Mouse (Mus musculus) kidney, adult 8-10 months (tissue): ENCODE measurements at regions not wholly inside any gene's neighbourhood (a gene's known extent, or its start where the extent isn't known, plus 50 kb on each side); places are given as distances from the start of the nearest gene placed in this dataset.

Source experiments
- DNase-seq, 2 experiments: peaks; one replicate each; pipeline ENCODE4 v3.0.0; 2022

DNA sequence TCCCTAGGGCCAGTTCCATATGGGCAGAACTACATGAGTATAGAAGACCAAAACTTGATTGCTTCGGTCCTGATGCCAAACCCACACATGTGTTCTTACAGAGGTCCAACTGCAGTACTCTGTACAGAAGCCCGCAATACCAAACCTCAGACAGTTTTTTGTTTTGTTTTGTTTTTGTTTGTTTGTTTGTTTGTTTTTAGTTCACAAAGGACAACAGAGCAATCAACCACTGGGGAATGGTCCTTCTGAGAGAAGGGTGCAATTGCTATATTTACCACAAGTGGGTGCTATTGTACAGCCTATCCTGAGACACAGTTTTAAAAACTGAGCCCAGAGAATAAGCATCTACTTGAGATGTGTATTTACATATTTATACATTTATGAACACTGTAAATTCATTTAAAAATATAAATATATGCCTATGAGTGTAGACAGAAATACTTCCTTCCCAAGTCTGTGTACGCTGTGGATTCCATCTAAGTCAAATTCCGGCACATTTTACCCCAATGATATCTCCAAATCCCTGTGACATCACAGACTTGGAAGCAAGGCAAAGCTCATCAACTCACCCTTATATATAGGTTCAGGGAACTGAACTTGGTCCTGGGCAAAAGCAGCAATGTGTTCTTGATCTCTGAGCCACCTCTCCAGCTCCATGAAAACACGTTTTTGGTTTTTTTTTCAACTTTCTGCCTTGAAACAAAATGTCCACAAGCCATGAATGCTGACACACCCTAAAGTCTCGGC, 101.3 kb upstream of the A26c2 start:
- DNase-seq, result no peak

DNA sequence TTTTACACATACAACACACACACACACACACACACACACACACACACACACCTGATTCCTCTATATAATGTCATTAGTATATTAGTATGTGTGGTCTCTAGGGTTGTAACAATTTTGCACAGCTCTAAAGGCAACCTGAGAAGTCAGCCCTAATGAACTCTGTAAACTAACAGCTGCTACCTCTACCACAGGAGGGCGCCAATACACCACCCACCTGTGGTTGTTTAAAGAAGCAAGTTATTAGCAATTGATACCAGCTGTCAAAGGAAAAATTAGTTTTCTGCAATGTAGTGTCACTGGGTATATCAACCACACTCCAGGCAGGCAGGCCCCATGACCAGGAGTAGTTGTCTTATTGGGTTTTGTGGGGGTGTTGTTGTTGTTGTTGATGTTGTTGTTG, 98.8 kb upstream of the A26c2 start:
- DNase-seq, result peak in 1 of 2 experiments; percentile 45

GRCm38 (mm10) chr7:62894337-62894736, 70.9 kb upstream of the A26c2 start:
- DNase-seq, result no peak

DNA sequence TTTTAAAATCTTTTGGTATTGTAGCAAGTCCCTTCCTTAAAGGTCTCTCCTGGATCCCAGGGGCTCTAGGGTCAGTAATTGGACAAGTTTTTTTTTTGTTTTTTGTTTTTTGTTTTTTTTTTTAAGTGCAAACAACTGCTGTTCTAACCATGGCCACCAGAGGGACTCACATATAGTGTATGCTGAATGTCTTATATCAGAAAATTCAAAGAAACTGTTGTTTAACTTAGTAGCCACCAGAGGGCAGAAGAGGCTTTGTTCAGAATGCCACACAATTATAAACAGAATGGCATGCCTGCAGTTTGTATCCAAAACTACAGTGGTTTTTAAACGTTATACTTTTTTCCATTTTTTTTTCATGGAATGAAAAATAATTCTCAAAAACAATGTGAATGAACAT, 53.6 kb upstream of the A26c2 start:
- DNase-seq, result peak; percentile 7 to 9
